Mouse (Mus musculus) small intestine, adult 2 months (tissue): Measurements from ENCODE around the gene Cdh13. TPM values are rescaled to one million over a fixed set of nuclear protein-coding genes. Genes with fewer than 3 reads are reported as not detected.

Source experiments
- H3K27ac ChIP-seq: fragments of 200-500 bp; 2 replicates; pipeline ENCODE4 v1.5.1; 2012; ENCODE audit warnings: low read depth, low read length, control low read depth, inconsistent platforms; ENCODE audit not compliant: insufficient read depth
- H3K27me3 ChIP-seq: fragments of 200-500 bp; 2 replicates; pipeline ENCODE4 v1.6.1; 2012; ENCODE audit warnings: mild to moderate bottlenecking, moderate library complexity, low read length, inconsistent platforms; ENCODE audit not compliant: control insufficient read depth, insufficient read depth
- H3K36me3 ChIP-seq: fragments of 200-500 bp; 2 replicates; pipeline ENCODE4 v1.6.1; 2012; ENCODE audit warnings: mild to moderate bottlenecking, low read length, control low read depth, inconsistent platforms; ENCODE audit not compliant: control insufficient read depth, insufficient read depth
- H3K4me1 ChIP-seq: fragments of 200-500 bp; 2 replicates; pipeline ENCODE4 v1.6.1; 2012; ENCODE audit warnings: low read length, inconsistent platforms, mixed read lengths; ENCODE audit not compliant: control insufficient read depth, insufficient read depth, insufficient read length
- H3K4me3 ChIP-seq: fragments of 200-500 bp; 2 replicates; pipeline ENCODE4 v1.5.1; 2012; ENCODE audit warnings: low read depth, mild to moderate bottlenecking, control low read depth, inconsistent platforms, low read length, moderate library complexity
- CTCF ChIP-seq: fragments of 200-500 bp; IDR thresholded peaks from 2 replicates; pipeline ENCODE4 v1.5.1; 2012; ENCODE audit warnings: low read depth, mild to moderate bottlenecking, control low read depth, inconsistent platforms, low read length, moderate library complexity, mixed read lengths; ENCODE audit not compliant: insufficient replicate concordance, insufficient read length; ENCODE audit errors: extremely low read depth
- POLR2A ChIP-seq: fragments of 200-500 bp; IDR thresholded peaks from 2 replicates; pipeline ENCODE4 v1.6.1; 2012; ENCODE audit warnings: low read depth, mild to moderate bottlenecking, control low read depth, inconsistent platforms, low read length, moderate library complexity
- WGBS: fragments of 180-500 bp; shearing (Covaris S2); methylation state at CpG from one replicate; pipeline ENCODE4 v1.1.7; 2018; 5-methylcytosine and 5-hydroxymethylcytosine counted together
- polyA plus RNA-seq: library from polyadenylated mRNA; depleted of rRNA; stranded (reverse); fragments of >200 nt; gene quantifications from 2 replicates; pipeline ENCODE4 v1.2.3, GENCODE M21; 2012

The Cdh13 gene
- polyA plus RNA-seq, 1 experiment = 4.6 TPM

DNA sequence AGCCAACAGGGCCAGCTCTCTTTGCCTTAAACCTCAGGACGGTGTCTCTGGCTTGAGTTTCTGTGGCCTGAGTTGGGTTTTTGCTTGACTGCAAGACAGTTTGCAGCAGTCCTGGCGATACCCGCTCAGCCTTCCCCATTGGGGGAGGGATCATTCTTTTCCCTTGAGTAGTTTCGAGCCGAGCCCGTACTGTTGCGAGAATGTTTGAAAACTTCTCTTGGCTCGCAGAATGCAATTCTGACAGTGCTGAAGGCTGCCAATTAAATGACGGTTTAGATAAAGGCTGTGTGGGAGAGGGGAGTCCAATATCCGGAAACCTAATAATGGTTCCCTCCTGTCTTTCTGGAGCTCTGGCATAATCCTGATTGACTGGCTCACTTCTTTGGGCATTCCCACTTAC is 23.4 kb downstream of the Cdh13 start:
- whole genome bisulfite sequencing = 71% methylated on average over 10 of the region's 10 CpGs
- Histone ChIP-seq H3K27ac (no peak overlapping the region), H3K4me3 (no peak overlapping the region), H3K36me3 (no peaks in the 10 kb centered on the region), H3K27me3 (no peaks in the 10 kb centered on the region), H3K4me1 (no peaks in the 10 kb centered on the region)
- no peak for TF ChIP-seq POLR2A
- TF ChIP-seq CTCF = no peak

DNA sequence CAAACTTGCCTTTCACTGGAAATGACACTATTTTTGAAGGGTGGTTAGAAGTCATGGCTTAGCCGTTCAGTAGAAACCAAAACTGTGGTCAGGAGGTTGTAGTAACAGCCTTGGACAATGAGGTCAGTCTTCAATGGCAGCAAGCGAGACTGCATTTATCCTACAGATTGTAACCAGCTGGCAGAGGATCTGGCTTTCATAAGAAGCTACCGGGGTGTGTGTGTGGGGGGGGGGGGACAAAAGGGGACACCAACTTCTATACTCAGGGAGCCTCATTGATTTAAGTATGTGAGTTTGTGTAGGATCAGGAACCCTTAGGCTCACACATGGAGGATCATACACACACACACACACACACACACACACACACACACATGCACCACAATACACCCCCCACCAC is 25.6 kb downstream of the Cdh13 start:
- Histone ChIP-seq H3K4me3 (no peak overlapping the region), H3K27ac (no peak overlapping the region), H3K27me3 (no peaks in the 10 kb centered on the region), H3K4me1 (no peaks in the 10 kb centered on the region), H3K36me3 (no peaks in the 10 kb centered on the region)
- TF ChIP-seq POLR2A (no peak), CTCF (no peak)
- whole genome bisulfite sequencing = 70% methylated on average over 3 of the region's 3 CpGs

DNA sequence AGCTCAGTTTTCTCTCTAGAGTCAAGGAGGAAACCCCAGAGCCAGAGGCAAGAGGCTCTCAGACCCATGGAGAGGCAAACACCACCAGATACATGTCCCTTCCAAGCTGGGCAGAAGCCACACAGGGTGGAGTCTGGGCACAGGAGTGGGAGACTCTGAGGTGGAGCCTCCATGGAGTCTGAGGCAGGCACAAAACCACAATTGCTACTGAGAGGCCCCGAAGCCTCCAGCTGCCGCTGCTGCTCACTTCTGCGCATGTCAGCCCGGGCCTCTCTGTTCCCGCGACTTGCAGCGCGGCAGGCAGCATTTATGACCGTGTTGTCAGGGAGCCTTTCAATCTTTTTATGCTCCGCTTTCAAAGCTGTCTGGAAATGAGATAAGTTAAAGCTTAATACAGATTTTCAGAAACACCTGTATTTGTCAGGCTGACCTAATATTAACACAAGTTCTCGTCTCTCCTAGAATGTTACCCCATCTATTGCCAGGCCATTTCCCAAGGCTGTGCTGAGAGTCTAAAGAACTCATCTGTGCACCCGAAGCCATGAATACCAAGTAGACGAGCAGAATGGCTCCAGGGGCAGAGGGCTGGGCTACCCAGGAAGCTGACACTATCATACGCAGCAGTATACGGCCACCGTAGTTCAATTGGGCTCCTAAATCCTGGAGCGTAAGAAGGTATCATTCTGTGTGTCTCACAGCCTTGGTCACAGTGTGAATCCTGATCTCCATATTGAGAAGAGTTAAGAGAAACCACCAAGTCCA is 30.1 kb downstream of the Cdh13 start:
- H3K4me3 ChIP-seq = no peak overlapping the region
- H3K27ac ChIP-seq = no peak overlapping the region
- H3K4me1 ChIP-seq = no peaks in the 10 kb centered on the region
- H3K36me3 ChIP-seq = no peaks in the 10 kb centered on the region
- TF ChIP-seq CTCF (no peak), POLR2A (no peak)
- H3K27me3 ChIP-seq = no peaks in the 10 kb centered on the region
- 29% methylated on average over 17 of the region's 17 CpGs for WGBS

DNA sequence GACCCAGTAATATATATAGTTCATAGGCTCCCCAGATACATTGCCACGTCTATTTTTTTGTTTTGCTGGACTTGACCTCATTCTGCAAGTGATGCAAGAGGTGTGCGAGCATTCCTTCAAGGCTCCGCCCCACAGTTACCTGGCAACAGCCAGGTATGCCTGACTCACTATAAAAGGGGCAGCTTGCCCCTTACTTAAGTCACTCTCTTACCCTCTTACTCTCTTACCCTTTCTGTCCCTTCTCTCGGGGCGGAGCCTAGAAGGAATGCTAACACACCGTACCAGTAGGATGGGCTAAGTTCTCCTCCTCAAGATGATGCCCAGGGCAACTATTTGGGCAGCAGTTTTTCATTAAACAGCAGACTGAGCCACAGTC is 30.6 kb downstream of the Cdh13 start:
- Histone ChIP-seq H3K36me3 (no peaks in the 10 kb centered on the region), H3K4me3 (no peak overlapping the region), H3K4me1 (no peaks in the 10 kb centered on the region), H3K27me3 (no peaks in the 10 kb centered on the region), H3K27ac (no peak overlapping the region)
- WGBS = 42% methylated on average over 6 of the region's 6 CpGs
- TF ChIP-seq CTCF (no peak), POLR2A (no peak)

DNA sequence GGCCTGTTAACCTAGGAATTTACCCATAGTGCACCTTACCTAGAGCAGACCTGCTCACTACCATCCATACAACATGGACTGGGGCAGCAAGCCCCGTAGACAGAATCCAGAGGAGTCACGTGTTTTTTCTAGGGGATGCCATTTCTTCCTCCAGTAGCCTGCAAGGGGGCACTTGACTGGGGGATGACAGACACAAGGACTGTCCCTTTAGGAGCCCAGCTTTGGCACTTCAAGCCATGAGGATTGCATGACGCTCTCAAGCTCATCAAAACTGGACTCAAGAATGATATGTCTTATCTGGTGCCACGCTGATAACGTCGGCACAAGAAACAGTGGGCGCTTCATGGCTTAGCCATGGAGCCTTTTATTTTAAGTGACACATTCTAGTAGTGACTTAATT is 31.4 kb downstream of the Cdh13 start:
- Histone ChIP-seq H3K27me3 (no peaks in the 10 kb centered on the region), H3K4me3 (no peak overlapping the region), H3K36me3 (no peaks in the 10 kb centered on the region), H3K27ac (no peak overlapping the region), H3K4me1 (no peaks in the 10 kb centered on the region)
- TF ChIP-seq POLR2A (no peak), CTCF (no peak)
- WGBS = 76% methylated on average over 7 of the region's 7 CpGs

DNA sequence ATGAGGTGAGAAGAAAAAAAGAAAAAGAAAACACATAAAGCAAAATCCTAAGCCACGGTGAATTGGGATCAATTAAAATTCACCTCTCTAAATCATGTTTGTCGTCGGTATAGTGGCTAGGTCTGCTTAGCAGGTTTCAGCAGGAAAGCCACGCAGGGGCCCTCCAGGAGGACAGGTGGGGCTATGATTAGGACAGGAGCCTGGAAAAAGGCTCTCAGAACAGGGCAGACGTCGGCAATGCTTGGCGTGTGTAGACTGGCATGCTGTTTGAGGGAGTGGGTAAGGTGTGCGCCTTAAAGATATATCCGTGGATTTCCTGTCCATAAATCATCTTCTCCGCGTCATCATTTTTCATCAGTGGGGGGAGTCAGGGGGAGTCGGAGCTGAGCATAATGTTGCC is 32.9 kb downstream of the Cdh13 start:
- WGBS = 65% methylated on average over 12 of the region's 12 CpGs
- no peaks in the 10 kb centered on the region for H3K27me3 ChIP-seq
- H3K4me3 ChIP-seq = no peak overlapping the region
- no peaks in the 10 kb centered on the region for H3K4me1 ChIP-seq
- no peaks in the 10 kb centered on the region for H3K36me3 ChIP-seq
- H3K27ac ChIP-seq = no peak overlapping the region
- TF ChIP-seq CTCF (no peak), POLR2A (no peak)

DNA sequence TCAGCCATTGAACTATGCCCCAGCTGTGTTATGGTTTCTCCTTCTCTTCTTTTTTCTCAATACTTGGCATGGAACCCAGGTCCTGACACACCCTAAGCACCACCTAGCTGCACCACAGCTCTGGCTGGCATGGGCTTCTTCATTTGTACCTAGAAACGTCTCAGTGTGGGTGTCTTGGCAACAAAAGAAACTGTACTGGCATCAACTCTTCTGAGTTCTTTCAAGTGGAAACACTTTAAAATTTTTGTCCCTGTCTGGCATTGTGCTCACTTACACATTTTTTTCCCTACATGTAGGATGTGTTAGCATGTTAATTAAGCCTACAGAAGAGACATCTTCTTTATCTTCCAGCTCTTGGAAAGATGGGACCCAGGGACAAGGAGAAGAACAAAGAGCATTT is 37.0 kb downstream of the Cdh13 start:
- Histone ChIP-seq H3K4me1 (no peaks in the 10 kb centered on the region), H3K36me3 (no peaks in the 10 kb centered on the region), H3K27ac (no peak overlapping the region), H3K27me3 (no peaks in the 10 kb centered on the region), H3K4me3 (no peak overlapping the region)
- no peak for TF ChIP-seq POLR2A
- no peak for TF ChIP-seq CTCF
- 52% methylated on average over 1 of the region's 1 CpGs for WGBS

DNA sequence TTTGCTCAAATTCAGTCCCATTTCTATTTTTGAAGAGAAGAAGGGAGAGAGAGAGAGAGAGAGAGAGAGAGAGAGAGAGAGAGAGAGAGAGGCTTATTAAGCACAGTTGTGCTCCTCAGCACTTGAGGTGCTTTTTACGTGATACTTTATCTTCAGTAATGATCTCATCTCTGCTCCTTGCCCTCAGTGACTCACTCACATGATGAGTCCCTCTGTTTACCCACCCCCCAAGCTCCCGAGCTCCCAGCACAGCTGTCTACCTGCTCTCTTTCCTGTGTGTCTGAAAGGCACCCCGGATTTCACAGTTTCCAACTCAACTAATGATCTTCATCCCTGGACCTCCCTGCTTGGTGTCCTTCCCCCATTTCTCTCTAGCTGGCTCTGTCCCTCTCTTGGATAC is 39.9 kb downstream of the Cdh13 start:
- Histone ChIP-seq H3K27ac (no peak overlapping the region), H3K4me3 (no peak overlapping the region), H3K27me3 (no peaks in the 10 kb centered on the region), H3K4me1 (no peaks in the 10 kb centered on the region), H3K36me3 (no peaks in the 10 kb centered on the region)
- TF ChIP-seq POLR2A (no peak), CTCF (no peak)
- 29% methylated on average over 3 of the region's 3 CpGs for WGBS
